Mouse (Mus musculus) hematopoietic stem cell, adult 5-6 weeks (primary cell): ENCODE data around the gene Adsl. TPM values are rescaled to one million over a fixed set of nuclear protein-coding genes. Genes with fewer than 3 reads are reported as not detected.
A peak's percentile ranks its signal among the peaks of the same experiment; 100 is the strongest.
"Not testable (repeated sequence)": the region's sequence is repeated elsewhere in the genome, so short reads cannot be mapped to it uniquely, and the experiment has no call there.

ENCODE experiments used
- ATAC-seq, 2 experiments: fragments of 125-278 bp in 1 of 2; replicated peaks in 1 of 2; 2 replicates each; pipeline ENCODE4 v1.8.0; 2016 to 2017; ENCODE audit warnings: inconsistent platforms in 2 of 2, mild to moderate bottlenecking in 2 of 2, moderate number of reproducible peaks in 2 of 2, low read depth in 1 of 2, moderate TSS enrichment in 1 of 2; ENCODE audit not compliant: low FRiP score in 2 of 2, poor library complexity in 2 of 2, severe bottlenecking in 2 of 2, insufficient read depth in 1 of 2, low TSS enrichment in 1 of 2
- total RNA-seq: library from RNA; stranded (forward); fragments of 172-1452, 232-1000 nt; gene quantifications from 2 replicates; pipeline ENCODE4 v1.2.3, GENCODE M21; 2017

The Adsl gene
- total RNA-seq, result 167 and 175 TPM in 2 replicates

- ATAC-seq, result peak; percentile 98 to 99
These were observed at the start of gene Adsl for GRCm38 (mm10) chr15:80948145-80949135. TSS of gene Adsl (plus strand) at chr15:80948490.

- ATAC-seq, result no peak
These were observed 48.5 kb upstream of the Adsl start for GRCm38 (mm10) chr15:80899806-80900205.

GRCm38 (mm10) chr15:80901806-80902513, 46.3 kb upstream of the Adsl start:
- ATAC-seq, result peak; percentile 49 to 83; a peak in 3 of 4 replicates

- ATAC-seq, result not testable (repeated sequence)
These were observed 43.5 kb upstream of the Adsl start for GRCm38 (mm10) chr15:80904776-80905175.

GRCm38 (mm10) chr15:80910183-80910582, 38.1 kb upstream of the Adsl start:
- ATAC-seq, result no peak

- ATAC-seq, result no peak
These were observed 37.3 kb upstream of the Adsl start for GRCm38 (mm10) chr15:80910790-80911531.

GRCm38 (mm10) chr15:80912175-80912574, 36.1 kb upstream of the Adsl start:
- ATAC-seq, result no peak

GRCm38 (mm10) chr15:80913803-80914202, 34.5 kb upstream of the Adsl start:
- no peak for ATAC-seq

GRCm38 (mm10) chr15:80915850-80916249, 32.4 kb upstream of the Adsl start:
- no peak for ATAC-seq

GRCm38 (mm10) chr15:80916621-80917020, 31.7 kb upstream of the Adsl start:
- ATAC-seq, result no peak

GRCm38 (mm10) chr15:80920346-80920745, 27.9 kb upstream of the Adsl start:
- no peak for ATAC-seq

GRCm38 (mm10) chr15:80921781-80922180, 26.5 kb upstream of the Adsl start:
- ATAC-seq, result no peak

- ATAC-seq, result no peak
These were observed 24.1 kb upstream of the Adsl start for GRCm38 (mm10) chr15:80924211-80924610.

GRCm38 (mm10) chr15:80928811-80929355, 19.4 kb upstream of the Adsl start:
- no peak for ATAC-seq

GRCm38 (mm10) chr15:80930048-80930571, 18.2 kb upstream of the Adsl start:
- no peak for ATAC-seq

- ATAC-seq, result not testable (repeated sequence)
These were observed 17.5 kb upstream of the Adsl start for GRCm38 (mm10) chr15:80930676-80931320.
